Mouse (Mus musculus) limb, embryonic 14.5 days (tissue): ENCODE results near the gene Lrmda. TPM values are rescaled to one million over a fixed set of nuclear protein-coding genes. Genes with fewer than 3 reads are reported as not detected.
A peak's percentile ranks its signal among the peaks of the same experiment; 100 is the strongest.

Source experiments
- ATAC-seq: fragments of 200-750 bp; cut with Nextera tagmentation; 2 replicates; pipeline ENCODE4 v1.8.0; 2017; ENCODE audit warnings: low read depth, moderate number of reproducible peaks, moderate TSS enrichment; ENCODE audit not compliant: low FRiP score
- DNase-seq: peaks from one replicate; pipeline ENCODE4 v3.0.0-alpha.2; 2015; ENCODE audit warnings: low spot score
- H3K27ac ChIP-seq: fragments of 300-500 bp; sonication (generic); replicated peaks from 2 replicates; pipeline ENCODE4 v1.5.1; 2014; ENCODE audit warnings: low read depth, mild to moderate bottlenecking, low read length, moderate library complexity, mixed read lengths
- H3K27me3 ChIP-seq: fragments of 300-500 bp; sonication (generic); 2 replicates; pipeline ENCODE4 v1.6.1; 2014; ENCODE audit warnings: low read length, mixed read lengths; ENCODE audit not compliant: control insufficient read depth, insufficient read depth
- H3K36me3 ChIP-seq: fragments of 300-500 bp; sonication (generic); 2 replicates; pipeline ENCODE4 v1.6.1; 2014; ENCODE audit warnings: mild to moderate bottlenecking, low read length, moderate library complexity, mixed read lengths; ENCODE audit not compliant: control insufficient read depth, insufficient read depth
- H3K4me1 ChIP-seq: fragments of 300-500 bp; sonication (generic); 2 replicates; pipeline ENCODE4 v1.6.1; 2014; ENCODE audit warnings: antibody characterized with exemption, low read length, mixed read lengths; ENCODE audit not compliant: control insufficient read depth, insufficient read depth
- H3K4me2 ChIP-seq: fragments of 300-500 bp; sonication (generic); replicated peaks from 2 replicates; pipeline ENCODE4 v1.6.1; 2014; ENCODE audit warnings: low read depth, mild to moderate bottlenecking, low read length, moderate library complexity; ENCODE audit not compliant: severe bottlenecking
- H3K4me3 ChIP-seq: fragments of 300-500 bp; sonication (generic); replicated peaks from 2 replicates; pipeline ENCODE4 v1.5.1; 2014; ENCODE audit warnings: low read length
- H3K9ac ChIP-seq: fragments of 300-500 bp; sonication (generic); 2 replicates; pipeline ENCODE4 v1.6.1; 2014; ENCODE audit warnings: mild to moderate bottlenecking, low read depth, low read length, moderate library complexity; ENCODE audit not compliant: severe bottlenecking
- H3K9me3 ChIP-seq: fragments of 300-500 bp; sonication (generic); 2 replicates; pipeline ENCODE4 v1.6.1; 2016; ENCODE audit warnings: low read length; ENCODE audit not compliant: control insufficient read depth
- POLR2A ChIP-seq: fragments of 200-500 bp; IDR thresholded peaks from 2 replicates; pipeline ENCODE4 v1.8.0; 2012; ENCODE audit warnings: inconsistent platforms, mild to moderate bottlenecking, moderate library complexity, borderline replicate concordance; ENCODE audit not compliant: insufficient read depth, insufficient read length; ENCODE audit errors: extremely low read depth
- WGBS: fragments of 180-500 bp; shearing (Covaris S2); extraction: QIAGEN DNeasy Blood & Tissue Kit; methylation state at CpG from one replicate; pipeline ENCODE4 v1.1.7; 2014; 5-methylcytosine and 5-hydroxymethylcytosine counted together
- polyA plus RNA-seq, 2 experiments: library from polyadenylated mRNA; depleted of rRNA in 1 of 2; stranded (reverse) in 1 of 2; unstranded in 1 of 2; fragments of >200 nt; fragmentation: Nextera tagmentation in 1 of 2; extraction: Ambion mirVana in 1 of 2; gene quantifications; 2 replicates each; pipeline versions ENCODE4 v1.2.1 to v1.2.3; 2012 to 2014

The Lrmda gene
- polyA plus RNA-seq, 2 experiments = 0.08 to 0.72 TPM

GRCm38 (mm10) chr14:22144014-22144413 is 124.5 kb downstream of the Lrmda start:
- 31% methylated on average over 3 of the region's 3 CpGs for WGBS
- Histone ChIP-seq H3K4me2 (no peak overlapping the region), H3K27ac (no peak overlapping the region), H3K4me3 (no peak overlapping the region), H3K9ac (no peak overlapping the region), H3K36me3 (no peaks in the 10 kb centered on the region), H3K27me3 (no peaks in the 10 kb centered on the region), H3K4me1 (peaks cover 10% of the 10 kb centered on the region), H3K9me3 (no peaks in the 10 kb centered on the region)
- TF ChIP-seq POLR2A = no peak
- ATAC-seq = no peak
- DNase-seq = no peak

DNA sequence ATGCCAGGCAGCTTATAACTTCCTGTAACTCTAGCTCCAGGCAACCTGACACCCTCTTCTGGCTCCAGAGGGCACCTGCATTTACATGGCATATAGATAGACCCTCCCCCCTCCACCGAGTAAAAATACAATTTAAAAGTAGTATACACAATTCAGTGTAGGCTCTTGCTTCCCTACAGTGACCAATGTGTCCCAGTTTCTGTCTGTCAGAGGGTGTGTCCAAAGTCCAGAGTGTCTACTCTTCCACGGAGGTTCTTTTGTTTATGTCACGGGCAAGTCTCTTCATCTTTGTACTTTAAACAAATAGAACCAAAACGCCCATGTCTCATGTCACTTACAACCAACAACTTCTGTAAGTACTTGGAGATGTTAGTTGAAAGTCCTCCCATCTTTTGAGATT is 126.4 kb downstream of the Lrmda start:
- no peak for ATAC-seq
- H3K4me2 ChIP-seq = no peak overlapping the region
- DNase-seq = no peak
- H3K36me3 ChIP-seq = no peaks in the 10 kb centered on the region
- no peak overlapping the region for H3K9ac ChIP-seq
- no peak overlapping the region for H3K4me3 ChIP-seq
- WGBS = 60% methylated on average over 4 of the region's 4 CpGs
- no peak overlapping the region for H3K27ac ChIP-seq
- peaks cover 10% of the 10 kb centered on the region for H3K4me1 ChIP-seq
- no peak for TF ChIP-seq POLR2A
- no peaks in the 10 kb centered on the region for H3K27me3 ChIP-seq
- no peaks in the 10 kb centered on the region for H3K9me3 ChIP-seq

DNA sequence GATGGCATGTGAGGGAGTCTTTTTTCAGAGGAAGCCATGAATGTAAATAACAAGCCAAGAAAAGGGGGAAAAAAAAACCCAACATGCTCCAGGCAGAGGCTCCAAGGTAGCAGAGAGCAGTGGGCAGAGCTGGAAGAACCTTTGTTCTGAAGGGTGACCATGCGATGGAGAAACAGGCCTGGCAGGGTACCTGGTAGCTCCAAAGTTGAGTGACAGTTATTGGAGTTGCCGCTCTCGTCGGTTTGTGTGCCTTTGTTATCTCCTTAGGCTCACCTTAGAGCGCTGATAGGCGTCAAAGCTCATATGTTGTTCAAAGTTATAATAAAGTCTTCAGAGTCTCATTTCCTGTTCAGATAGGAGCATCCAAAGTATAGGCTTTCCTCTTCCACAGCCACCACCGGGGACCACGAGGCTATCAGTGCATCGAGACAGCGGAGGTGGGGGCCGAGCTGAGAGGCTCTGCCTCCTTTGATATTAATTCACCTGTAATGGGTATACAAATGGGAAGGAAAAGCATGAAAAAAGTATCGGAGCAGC is 127.1 kb downstream of the Lrmda start:
- H3K27ac ChIP-seq = no peak overlapping the region
- ATAC-seq (no peak), DNase-seq (no peak)
- whole genome bisulfite sequencing = 75% methylated on average over 12 of the region's 12 CpGs
- no peaks in the 10 kb centered on the region for H3K36me3 ChIP-seq
- no peak for TF ChIP-seq POLR2A
- H3K4me2 ChIP-seq = no peak overlapping the region
- H3K9me3 ChIP-seq = no peaks in the 10 kb centered on the region
- H3K4me3 ChIP-seq = no peak overlapping the region
- H3K27me3 ChIP-seq = no peaks in the 10 kb centered on the region
- peaks cover 10% of the 10 kb centered on the region for H3K4me1 ChIP-seq
- no peak overlapping the region for H3K9ac ChIP-seq

DNA sequence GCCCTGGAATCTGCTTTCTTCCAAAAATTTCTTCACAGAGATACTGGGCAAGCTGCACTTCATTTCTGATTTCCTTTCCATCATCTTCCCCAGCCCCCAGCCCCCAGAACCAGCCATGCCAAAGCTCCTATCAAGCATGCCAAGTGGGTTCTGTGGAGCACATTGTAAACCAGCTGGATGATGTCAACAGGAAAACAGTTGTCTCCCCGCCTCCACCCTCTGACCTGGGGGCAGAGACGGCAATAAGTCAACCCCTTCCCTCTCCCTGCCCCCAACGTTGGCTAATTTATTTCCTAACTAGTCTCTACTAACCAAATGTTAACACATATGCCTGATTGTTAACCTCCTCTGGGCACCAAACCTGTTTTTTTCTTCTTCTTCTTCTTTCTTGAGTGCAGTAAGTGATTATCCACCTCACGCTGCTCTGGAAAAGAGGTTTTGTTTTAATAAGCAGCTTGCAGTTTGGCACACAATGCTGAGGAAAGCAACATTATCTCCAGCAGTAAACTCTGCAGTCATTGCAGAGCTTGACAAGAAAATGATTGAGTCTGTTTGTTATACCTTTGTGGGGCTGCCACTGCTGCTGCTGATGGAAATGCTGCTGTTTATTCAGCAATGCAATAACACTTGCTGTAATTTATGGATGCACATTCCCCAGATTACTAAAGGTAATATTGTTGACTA is 128.0 kb downstream of the Lrmda start:
- Histone ChIP-seq H3K9ac (no peak overlapping the region), H3K9me3 (no peaks in the 10 kb centered on the region), H3K27ac (no peak overlapping the region), H3K4me1 (peaks cover 11% of the 10 kb centered on the region), H3K4me2 (no peak overlapping the region), H3K27me3 (no peaks in the 10 kb centered on the region), H3K36me3 (no peaks in the 10 kb centered on the region), H3K4me3 (no peak overlapping the region)
- no peak for DNase-seq
- no peak for TF ChIP-seq POLR2A
- 12% methylated on average over 4 of the region's 4 CpGs for WGBS
- ATAC-seq = no peak

- H3K27ac ChIP-seq = no peak overlapping the region
- peak overlapping the region; percentile 9; the same call in 1 of the 2 replicates for H3K4me2 ChIP-seq
- no peaks in the 10 kb centered on the region for H3K27me3 ChIP-seq
- 10% methylated on average over 13 of the region's 13 CpGs for WGBS
- no peaks in the 10 kb centered on the region for H3K9me3 ChIP-seq
- no peak overlapping the region; the same call in 1 of the 2 replicates for H3K4me3 ChIP-seq
- ATAC-seq (no peak), DNase-seq (peak; percentile 18)
- no peaks in the 10 kb centered on the region for H3K36me3 ChIP-seq
- H3K9ac ChIP-seq = no peak overlapping the region
- H3K4me1 ChIP-seq = peaks cover 37% of the 10 kb centered on the region
- no peak for TF ChIP-seq POLR2A
Observed at GRCm38 (mm10) chr14:22152701-22153100, 133.2 kb downstream of the Lrmda start.
